Mouse (Mus musculus) E14TG2a.4 (cell line): ENCODE measurements around the gene Klhdc4.

Source experiments
- CTCF ChIP-seq: conservative IDR thresholded peaks from 2 replicates; pipeline ENCODE4 v1.5.1; 2014; ENCODE audit warnings: low read length
- POU5F1 ChIP-seq: IDR thresholded peaks from 2 replicates; pipeline ENCODE4 v1.6.1; 2014; ENCODE audit warnings: low read length, borderline replicate concordance

DNA sequence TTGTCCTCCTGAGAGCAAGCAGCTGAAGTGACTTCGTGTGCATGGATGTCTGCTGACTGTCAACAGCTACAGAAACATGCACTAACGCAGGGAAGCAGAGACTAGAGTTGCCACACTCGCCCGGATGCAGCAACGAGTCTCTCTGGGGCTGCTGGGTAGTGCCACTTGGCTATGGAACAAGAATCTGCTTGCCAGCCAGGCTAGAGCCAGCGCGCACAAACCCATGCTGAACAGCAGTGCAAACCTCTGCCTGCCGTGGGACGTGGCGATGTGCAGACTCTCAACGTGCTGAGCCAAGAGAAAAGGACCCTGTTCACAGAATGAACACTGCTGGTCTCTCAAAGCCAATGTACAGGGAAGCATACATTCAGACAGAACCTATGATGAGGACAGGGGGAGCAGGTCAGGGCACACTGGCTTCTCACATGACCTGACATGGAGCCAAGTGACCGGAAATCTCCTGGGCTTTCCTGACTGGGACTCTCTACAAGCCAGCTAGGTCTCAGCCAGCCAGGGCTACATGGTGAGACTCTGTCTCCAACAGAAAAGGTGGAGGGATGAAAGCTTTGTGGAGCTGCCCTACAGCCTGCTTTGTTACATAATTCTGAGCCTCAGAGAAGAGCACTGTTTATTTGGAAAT is 17.3 kb downstream of the Klhdc4 start:
- TF ChIP-seq CTCF (no peak), POU5F1 (no peak)
